Mouse (Mus musculus) naive thymus-derived CD4-positive, alpha-beta T cell, adult 2 months (primary cell): ENCODE results near the gene Setd2.

Experiments used
- DNase-seq: peaks from one replicate; pipeline ENCODE4 v3.0.0-alpha.2; 2011; ENCODE audit warnings: low read depth

Setd2 gene

GRCm38 (mm10) chr9:110532538-110533291 lies at the start of gene Setd2:
Setd2 (plus strand) TSS chr9:110532597.
- DNase-seq, result peak; percentile 85

GRCm38 (mm10) chr9:110488841-110489240 lies 43.6 kb upstream of the Setd2 start:
- no peak for DNase-seq

- DNase-seq, result peak; percentile 40
Observed at GRCm38 (mm10) chr9:110490913-110491312, 41.5 kb upstream of the Setd2 start.

DNA sequence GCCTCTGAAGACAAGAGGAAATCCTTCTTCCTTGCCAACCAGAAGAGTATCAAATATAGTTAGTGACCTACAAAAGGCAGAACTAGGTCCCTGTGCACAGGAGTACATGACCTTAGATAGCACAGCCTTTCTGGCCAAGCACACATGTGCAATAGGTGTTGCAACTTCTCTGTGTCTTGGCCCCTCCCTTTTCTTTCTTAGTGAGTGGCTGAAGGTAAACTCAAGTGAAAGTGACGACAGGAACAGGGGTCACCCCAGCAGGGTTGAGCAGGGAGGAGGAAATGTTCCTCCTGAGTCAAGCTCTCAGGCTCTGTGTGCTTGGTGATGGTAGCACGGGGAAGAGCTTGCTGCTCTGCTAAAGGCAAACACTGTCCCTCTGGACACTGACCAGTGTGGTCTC lies 6.7 kb upstream of the Setd2 start:
- no peak for DNase-seq

DNA sequence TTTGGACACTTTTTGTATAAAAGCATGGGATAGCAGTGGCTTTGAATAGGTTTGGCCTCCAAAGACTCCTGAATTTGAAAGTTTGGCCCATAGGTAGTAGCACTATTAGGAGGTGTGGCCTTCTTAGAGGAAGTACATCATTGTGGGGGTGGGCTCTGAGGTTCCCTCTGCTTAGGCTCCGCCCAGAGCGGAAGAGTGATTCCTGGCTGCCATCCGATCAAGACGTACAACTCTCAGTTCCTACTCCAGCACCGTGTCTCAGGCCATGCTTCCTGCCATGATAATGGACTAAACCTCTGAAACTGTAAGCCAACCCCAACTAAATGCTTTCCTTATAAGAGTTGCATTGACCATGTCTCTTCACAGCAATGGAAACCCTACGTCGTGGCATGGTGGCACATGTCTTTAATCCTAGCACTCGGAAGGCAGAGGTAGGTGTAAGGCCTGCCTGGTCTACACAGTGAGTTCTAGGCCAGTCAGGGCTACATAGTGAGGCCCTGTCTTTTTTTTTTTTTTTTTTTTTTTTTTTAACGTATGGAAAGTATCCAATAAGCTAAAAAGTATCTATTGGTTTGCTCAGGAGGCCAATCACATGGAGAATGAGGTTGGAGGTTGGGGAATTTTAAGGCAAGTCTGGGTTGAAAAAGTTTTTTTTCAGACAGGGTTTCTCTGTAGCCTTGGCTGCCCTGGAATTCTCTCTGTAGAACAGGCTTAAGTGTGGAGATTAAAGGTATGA lies 3.2 kb upstream of the Setd2 start:
- DNase-seq, result no peak

DNA sequence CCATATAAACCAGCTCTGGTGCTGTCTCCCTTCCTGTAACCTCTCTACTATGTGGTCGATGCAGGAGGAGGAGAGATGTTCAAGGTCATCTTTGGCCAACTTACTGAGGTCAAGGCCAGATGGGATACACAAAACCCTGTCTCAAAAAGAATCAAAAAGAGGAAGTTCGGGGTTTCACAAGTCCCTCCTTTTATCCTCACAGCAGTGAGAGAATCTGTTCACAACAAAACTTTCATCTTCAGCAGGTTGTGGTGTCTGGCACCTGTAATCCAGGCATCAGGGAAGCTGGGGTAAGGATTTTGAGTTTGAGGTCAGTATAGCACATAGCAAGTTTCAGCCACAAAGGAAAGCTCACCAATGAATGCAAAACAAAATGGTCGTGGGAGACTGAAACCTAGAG lies 1.7 kb upstream of the Setd2 start:
- no peak for DNase-seq

DNA sequence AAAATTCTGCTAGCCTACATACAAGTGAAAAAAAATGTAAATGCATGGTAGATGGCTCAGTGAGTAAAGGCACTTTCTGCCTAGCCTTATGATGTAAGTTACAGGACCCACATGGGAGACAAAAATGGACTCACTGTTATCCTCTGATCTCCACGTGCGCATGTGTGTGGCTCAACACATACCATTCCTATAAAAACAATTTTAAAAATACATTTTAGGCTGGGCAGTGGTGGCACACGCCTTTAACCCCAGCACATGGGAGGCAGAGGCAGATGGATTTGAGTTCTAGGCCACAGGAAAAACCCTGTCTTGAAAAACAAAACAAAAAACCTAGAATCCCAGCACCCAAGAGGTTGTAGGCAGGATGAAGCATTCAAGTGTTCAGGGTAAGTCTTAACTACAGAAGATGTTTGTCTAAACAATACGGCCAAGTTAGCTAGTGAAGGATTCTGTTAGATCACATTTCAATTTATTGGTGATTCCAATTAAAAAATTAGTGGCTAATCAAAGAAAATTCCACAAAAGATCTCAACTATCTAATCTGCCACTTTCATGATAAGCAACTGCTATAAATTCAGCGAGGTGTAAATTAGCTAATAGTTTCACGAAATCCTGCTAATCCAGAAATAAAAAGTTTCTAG lies 1.1 kb upstream of the Setd2 start:
- peak; percentile 29 for DNase-seq

- peak; percentile 91 for DNase-seq
Observed at GRCm38 (mm10) chr9:110531914-110532489, 395 bp upstream of the Setd2 start.

GRCm38 (mm10) chr9:110533645-110534044 lies 1.2 kb downstream of the Setd2 start:
- DNase-seq, result no peak

- DNase-seq, result no peak
Observed at GRCm38 (mm10) chr9:110535114-110535513, 2.7 kb downstream of the Setd2 start.

- no peak for DNase-seq
Observed at GRCm38 (mm10) chr9:110536636-110537035, 4.2 kb downstream of the Setd2 start.

GRCm38 (mm10) chr9:110538511-110538910 lies 6.1 kb downstream of the Setd2 start:
- DNase-seq, result no peak

- DNase-seq, result no peak
Observed at GRCm38 (mm10) chr9:110541988-110542387, 9.6 kb downstream of the Setd2 start.

GRCm38 (mm10) chr9:110548261-110548660 lies 15.9 kb downstream of the Setd2 start:
- DNase-seq, result no peak

GRCm38 (mm10) chr9:110568309-110568708 lies 35.9 kb downstream of the Setd2 start:
- DNase-seq, result peak; percentile 20

DNA sequence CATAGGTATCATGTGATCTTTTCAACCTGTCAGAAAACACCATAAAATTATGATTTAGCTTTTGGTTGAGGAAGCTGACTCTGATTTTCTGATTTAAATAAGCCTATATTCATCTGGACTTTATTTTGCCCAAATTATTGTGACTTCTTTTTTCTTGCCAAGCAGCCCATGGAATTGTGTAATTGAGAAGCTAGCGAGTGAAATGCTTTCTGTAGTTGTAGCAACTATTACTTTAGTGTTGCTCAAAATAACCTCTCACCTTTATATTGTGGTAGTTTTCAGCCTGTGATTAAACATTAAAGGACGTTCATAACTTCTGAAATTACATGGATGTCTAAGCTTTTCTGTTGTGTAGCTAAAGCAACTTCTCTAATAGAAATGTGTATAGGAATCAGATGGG lies 49.8 kb downstream of the Setd2 start:
- no peak for DNase-seq

GRCm38 (mm10) chr9:110583521-110583920 lies 51.1 kb downstream of the Setd2 start:
- no peak for DNase-seq

DNA sequence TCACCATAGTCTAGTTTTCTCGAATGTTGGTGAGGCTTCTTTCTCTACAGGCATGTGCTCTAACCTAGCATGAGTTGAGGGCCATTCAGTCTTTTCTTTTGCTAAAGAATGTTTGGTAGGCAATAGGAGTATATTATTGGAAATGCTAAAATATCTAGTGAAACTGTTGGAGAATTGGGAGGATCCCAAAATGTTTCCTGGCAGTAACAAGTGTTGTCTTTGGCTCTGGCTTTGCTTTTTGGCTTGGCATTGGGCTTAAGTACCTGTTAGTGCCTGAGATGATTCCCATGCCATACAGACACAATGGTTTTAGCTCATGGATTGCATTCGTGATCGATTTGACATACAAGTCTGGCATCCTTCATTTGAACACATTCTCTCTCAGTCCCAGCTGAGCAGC lies 79.1 kb downstream of the Setd2 start:
- DNase-seq, result no peak

DNA sequence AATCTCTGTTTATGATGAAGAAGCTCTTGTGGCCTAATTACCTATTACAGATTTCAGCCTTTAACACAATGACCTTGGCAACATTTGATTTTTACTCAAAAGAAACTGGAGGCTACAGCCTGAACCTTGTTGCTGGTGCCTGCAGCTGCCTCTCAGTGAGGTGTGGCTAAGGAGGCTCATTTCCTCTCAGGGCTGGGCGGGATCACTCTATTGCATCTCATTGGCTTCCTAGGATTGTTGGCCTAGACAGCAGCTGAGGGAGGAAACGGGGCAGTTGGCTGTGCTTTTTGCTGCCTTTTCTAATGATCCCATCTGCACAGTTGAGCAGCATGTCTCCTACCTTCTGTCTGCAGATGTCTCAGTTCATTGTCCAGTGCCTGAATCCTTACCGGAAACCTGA lies 84.7 kb downstream of the Setd2 start:
- no peak for DNase-seq

DNA sequence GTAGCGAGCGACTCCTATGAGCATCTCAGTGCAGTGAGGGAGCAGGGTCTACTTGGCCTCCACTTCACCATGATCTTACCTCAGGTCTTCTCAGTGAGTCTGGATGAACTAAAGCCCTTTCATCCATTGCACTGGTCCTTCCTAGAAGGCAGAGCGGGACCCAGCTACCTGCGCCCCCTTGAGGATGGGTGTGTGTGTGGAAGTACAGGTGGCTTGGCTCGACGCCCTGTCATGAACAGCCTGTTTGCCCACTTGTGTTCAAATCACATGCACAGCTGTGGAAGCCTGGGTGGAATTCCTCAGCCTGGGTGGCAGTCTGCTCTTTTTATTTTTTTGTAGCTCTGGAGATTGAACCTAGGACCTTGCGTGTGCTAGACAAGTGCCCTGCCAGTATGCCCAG lies 87.8 kb downstream of the Setd2 start:
- DNase-seq, result no peak

GRCm38 (mm10) chr9:110620685-110621084 lies 88.3 kb downstream of the Setd2 start:
- DNase-seq, result no peak

GRCm38 (mm10) chr9:110622621-110623219 lies 90.3 kb downstream of the Setd2 start:
- no peak for DNase-seq
